In the genomic region with DNA sequence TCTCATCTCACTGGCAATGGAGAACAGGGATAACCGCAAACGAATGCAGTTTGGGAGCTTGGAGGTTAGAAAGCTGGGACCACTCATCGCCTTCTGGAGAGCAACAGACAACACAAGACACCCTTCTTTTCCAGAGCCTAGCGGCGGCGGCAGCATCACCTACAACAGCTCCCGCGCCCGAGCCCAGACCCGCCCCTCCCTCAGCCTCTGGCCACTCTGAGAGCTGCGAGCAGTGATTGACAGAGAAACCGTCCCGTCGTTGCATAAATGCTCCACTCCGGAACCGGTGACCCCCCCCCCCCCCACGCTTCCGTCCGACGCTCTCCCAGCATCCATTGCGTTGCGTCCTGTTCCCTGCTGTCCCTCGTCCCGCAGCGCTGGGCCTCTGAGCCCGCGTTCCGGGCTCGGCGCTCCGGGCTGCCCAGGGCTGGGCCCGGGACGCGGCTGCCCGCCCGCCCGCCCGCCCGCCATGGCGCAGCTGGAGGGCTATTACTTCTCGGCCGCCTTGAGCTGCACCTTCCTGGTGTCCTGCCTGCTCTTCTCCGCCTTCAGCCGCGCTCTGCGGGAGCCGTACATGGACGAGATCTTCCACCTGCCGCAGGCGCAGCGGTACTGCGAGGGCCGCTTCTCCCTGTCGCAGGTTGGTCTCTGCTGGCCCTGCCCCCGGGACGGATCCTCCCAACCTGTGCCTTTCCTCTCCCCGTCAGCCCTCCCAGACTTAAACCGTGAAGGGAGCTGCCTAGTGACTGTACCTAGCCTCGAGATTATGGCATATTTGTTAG, we compare ENCODE assay signal across 8 mouse cellular contexts. TPM values are rescaled to one million over a fixed set of nuclear protein-coding genes. Genes with fewer than 3 reads are reported as not detected.
A peak's percentile ranks its signal among the peaks of the same experiment; 100 is the strongest.
DNase-seq lines count a peak whose midpoint lies in the region; ATAC-seq lines count a peak whose summit lies in the region.

A gene (plus strand): TSS at position 343 of the 782 bp plus-strand sequence.

- WGBS in heart, embryonic 13.5 days, result under 1% methylated on average over 55 of the region's 59 CpGs
- WGBS in liver, embryonic 13.5 days (ENCODE audit: insufficient replicate concordance), result under 1% methylated on average over 51 of the region's 59 CpGs
- under 1% methylated on average over 53 of the region's 59 CpGs for WGBS in stomach, embryonic 16.5 days

- peak within 1 kb of the TSS; percentile 93 for H3K9ac ChIP-seq in heart, embryonic 13.5 days
- H3K9ac ChIP-seq in liver, embryonic 13.5 days, result peak within 1 kb of the TSS; percentile 88
- H3K9ac ChIP-seq in stomach, embryonic 16.5 days (ENCODE audit: low read length), result peak within 1 kb of the TSS; percentile 90

- peaks cover 30% of the 10 kb centered on the region for H3K36me3 ChIP-seq in heart, embryonic 13.5 days
- peaks cover 22% of the 10 kb centered on the region for H3K36me3 ChIP-seq in liver, embryonic 13.5 days
- H3K36me3 ChIP-seq in stomach, embryonic 16.5 days (ENCODE audit: control insufficient read depth, insufficient read depth, low read length), result peaks cover 7% of the 10 kb centered on the region; the same call in 1 of the 2 replicates

- H3K4me3 ChIP-seq in brown adipose tissue, adult 24 weeks (ENCODE audit: insufficient read depth, low read depth, low read length), result peak within 1 kb of the TSS; percentile 89
- peak within 1 kb of the TSS; percentile 89 for H3K4me3 ChIP-seq in heart, embryonic 13.5 days
- peak within 1 kb of the TSS; percentile 77 for H3K4me3 ChIP-seq in liver, embryonic 13.5 days (replicated peaks)
- H3K4me3 ChIP-seq in stomach, embryonic 16.5 days (replicated peaks; ENCODE audit: low read length), result peak within 1 kb of the TSS; percentile 82

- no peaks in the 10 kb centered on the region for H3K27me3 ChIP-seq in heart, embryonic 13.5 days (replicated peaks)
- H3K27me3 ChIP-seq in liver, embryonic 13.5 days, result no peaks in the 10 kb centered on the region
- H3K27me3 ChIP-seq in stomach, embryonic 16.5 days (ENCODE audit: control insufficient read depth, insufficient read depth, low read length), result no peaks in the 10 kb centered on the region

- no peaks in the 10 kb centered on the region for H3K9me3 ChIP-seq in heart, embryonic 13.5 days
- H3K9me3 ChIP-seq in liver, embryonic 13.5 days (replicated peaks), result no peaks in the 10 kb centered on the region
- H3K9me3 ChIP-seq in stomach, embryonic 16.5 days (replicated peaks; ENCODE audit: control insufficient read depth, low read length), result no peaks in the 10 kb centered on the region

- peak within 1 kb of the TSS; percentile 79 for H3K4me2 ChIP-seq in heart, embryonic 13.5 days
- H3K4me2 ChIP-seq in liver, embryonic 13.5 days, result peak within 1 kb of the TSS; percentile 73
- peak within 1 kb of the TSS; percentile 70 for H3K4me2 ChIP-seq in stomach, embryonic 16.5 days (ENCODE audit: low read depth, low read length)

- no peaks in the 10 kb centered on the region for H3K4me1 ChIP-seq in brown adipose tissue, adult 24 weeks (ENCODE audit: control insufficient read depth, insufficient read depth, insufficient read length, low read length)
- peaks cover 15% of the 10 kb centered on the region for H3K4me1 ChIP-seq in heart, embryonic 13.5 days
- H3K4me1 ChIP-seq in liver, embryonic 13.5 days (replicated peaks), result peaks cover 14% of the 10 kb centered on the region
- 0 out of 2 replicates have a peak, but pooled peaks cover 3% of the 10 kb centered on the region for H3K4me1 ChIP-seq in stomach, embryonic 16.5 days (ENCODE audit: control insufficient read depth, insufficient read depth, low read length)

- peak; percentile 95 for DNase-seq in CD4-positive, CD25-positive, alpha-beta regulatory T cell, adult 2 months (ENCODE audit: low read depth, low spot score)
- DNase-seq in fat pad, adult 2 months (ENCODE audit: extremely low read depth, low read depth, low spot score), result peak; percentile 26
- DNase-seq in kidney, postnatal 14 days, result peak; percentile 88
- DNase-seq in liver, embryonic 13.5 days, result peak; percentile 78
- peak; percentile 88 for DNase-seq in neural tube, embryonic 10.5 days (ENCODE audit: extremely low spot score, low spot score)

- ATAC-seq in heart, embryonic 13.5 days (ENCODE audit: extremely low read depth, insufficient number of reproducible peaks, low FRiP score, low TSS enrichment), result peak; percentile 95
- peak; percentile 97 for ATAC-seq in liver, embryonic 13.5 days (ENCODE audit: low read depth)
- peak; percentile 99 for ATAC-seq in stomach, embryonic 16.5 days (ENCODE audit: insufficient read depth, low FRiP score)

- peak within 1 kb of the TSS; percentile 45; the same call in 1 of the 2 replicates for H3K27ac ChIP-seq in brown adipose tissue, adult 24 weeks (replicated peaks; ENCODE audit: low read depth, low read length)
- H3K27ac ChIP-seq in heart, embryonic 13.5 days (replicated peaks), result peak within 1 kb of the TSS; percentile 90
- H3K27ac ChIP-seq in liver, embryonic 13.5 days, result peak within 1 kb of the TSS; percentile 86
- H3K27ac ChIP-seq in stomach, embryonic 16.5 days (ENCODE audit: low read length), result peak within 1 kb of the TSS; percentile 84

RNA-seq across cellular contexts. Expression of the gene that starts here (rescaled TPM):
- 12.1 and 13.0 TPM in 2 replicates for polyA plus RNA-seq in brown adipose tissue, adult 24 weeks (2012; ENCODE audit: insufficient read depth, insufficient read length, missing spikeins)
- polyA plus RNA-seq in heart, embryonic 13.5 days (2015; fragmentation: Nextera tagmentation; extraction: Ambion mirVana), result 18.4 and 18.6 TPM in 2 replicates
- 7.8 and 9.6 TPM in 2 replicates for polyA plus RNA-seq in liver, embryonic 13.5 days (2015; fragmentation: Nextera tagmentation; extraction: Ambion mirVana)
- polyA plus RNA-seq in stomach, embryonic 16.5 days (2015; fragmentation: Nextera tagmentation; extraction: Ambion mirVana), result 26.5 and 27.5 TPM in 2 replicates

Comparison
In these comparisons a context has a peak if more than half of its experiments do, and no peak if none do; other contexts are left out.
1. Peak in every context shown above with its lines: DNase-seq, ATAC-seq, H3K4me3 ChIP-seq and H3K27ac ChIP-seq.
2. DNase-seq: peak in every context shown above with its lines; median percentile 95 in CD4-positive, CD25-positive, alpha-beta regulatory T cell, adult 2 months; 88 in kidney, postnatal 14 days; 88 in neural tube, embryonic 10.5 days; 78 in liver, embryonic 13.5 days; 26 in fat pad, adult 2 months.